Mouse (Mus musculus): ENCODE results near the gene Olfr1093. TPM values are rescaled to one million over a fixed set of nuclear protein-coding genes. Genes with fewer than 3 reads are reported as not detected.

Gene Olfr1093
- total RNA-seq (2021), result not detected
- long read RNA-seq, experiment 1, result 0 reads
- long read RNA-seq, experiment 2, result 0 reads

- DNase-seq (ENCODE audit: low spot score in 2 of 2), result no peak
These were observed at the start of gene Olfr1093 for GRCm38 (mm10) chr2:86782179-86782578. Gene Olfr1093 (plus strand): TSS chr2:86782479.

GRCm38 (mm10) chr2:86733601-86734000 lies 48.7 kb upstream of the Olfr1093 start, which contains the start of gene Olfr1089:
Gene Olfr1089 (minus strand): TSS chr2:86733701.
- DNase-seq (ENCODE audit: low spot score in 2 of 2), result no peak

GRCm38 (mm10) chr2:86758893-86759292 lies 23.4 kb upstream of the Olfr1093 start, which contains the start of gene Olfr1090:
Gene Olfr1090 (minus strand): TSS chr2:86758993.
- DNase-seq (ENCODE audit: low spot score in 2 of 2), result no peak

GRCm38 (mm10) chr2:86761050-86761449 lies 21.2 kb upstream of the Olfr1093 start:
- peak in 1 of 2 experiments; percentile 21 for DNase-seq (ENCODE audit: low spot score in 2 of 2)

GRCm38 (mm10) chr2:86809918-86810317 lies 27.6 kb downstream of the Olfr1093 start, which contains the start of gene Olfr141:
Gene Olfr141 (minus strand): TSS chr2:86810018.
- no peak for DNase-seq (ENCODE audit: low spot score in 2 of 2)

GRCm38 (mm10) chr2:86824363-86824762 lies 42.1 kb downstream of the Olfr1093 start, which contains the start of gene Olfr1094:
Gene Olfr1094 (plus strand): TSS chr2:86824663.
- DNase-seq (ENCODE audit: low spot score in 2 of 2), result no peak

Other genes starting within 250 kb of the Olfr1093 start
- gene Olfr1079, start 240.0 kb upstream of the Olfr1093 start, total RNA-seq (2021), result not detected
- gene Olfr1080, start 224.2 kb upstream of the Olfr1093 start, total RNA-seq (2021), result not detected
- not detected for gene Olfr1082, start 183.5 kb upstream of the Olfr1093 start, total RNA-seq (2021)
- not detected for gene Olfr1084, start 142.8 kb upstream of the Olfr1093 start, total RNA-seq (2021)
- gene Olfr1085, start 120.5 kb upstream of the Olfr1093 start, total RNA-seq (2021), result not detected
- gene Olfr1086, start 102.4 kb upstream of the Olfr1093 start, total RNA-seq (2021), result not detected
- gene Olfr1087, start 84.1 kb upstream of the Olfr1093 start, total RNA-seq (2021), result not detected
- gene Olfr1089, start 48.8 kb upstream of the Olfr1093 start, total RNA-seq (2021), result not detected
- not detected for gene Olfr1090, start 23.5 kb upstream of the Olfr1093 start, total RNA-seq (2021)
- not detected for gene Olfr141, start 27.5 kb downstream of the Olfr1093 start, total RNA-seq (2021)
- not detected for gene Olfr1094, start 42.2 kb downstream of the Olfr1093 start, total RNA-seq (2021)
- not detected for gene Olfr1095, start 69.2 kb downstream of the Olfr1093 start, total RNA-seq (2021)
- gene Gm13723, start 92.3 kb downstream of the Olfr1093 start, total RNA-seq (2021), result not detected
- gene Olfr1097, start 109.7 kb downstream of the Olfr1093 start, total RNA-seq (2021), result not detected
- gene Olfr1098, start 142.1 kb downstream of the Olfr1093 start, total RNA-seq (2021), result not detected
- gene Olfr1099, start 178.2 kb downstream of the Olfr1093 start, total RNA-seq (2021), result not detected
- gene Olfr1100, start 197.5 kb downstream of the Olfr1093 start, total RNA-seq (2021), result not detected
- gene Olfr1101, start 208.7 kb downstream of the Olfr1093 start, total RNA-seq (2021), result not detected
- not detected for gene Olfr1102, start 215.9 kb downstream of the Olfr1093 start, total RNA-seq (2021)
- not detected for gene Olfr1104, start 244.6 kb downstream of the Olfr1093 start, total RNA-seq (2021)

Data from left cerebral cortex, adult 18-20 months (tissue).